Mouse (Mus musculus): ENCODE results near the gene Esrrg. TPM values are rescaled to one million over a fixed set of nuclear protein-coding genes. Genes with fewer than 3 reads are reported as not detected.

Esrrg gene
- total and polyA plus RNA-seq, 3 experiments: 14.0 to 48.5 (median 45.2) TPM

DNA sequence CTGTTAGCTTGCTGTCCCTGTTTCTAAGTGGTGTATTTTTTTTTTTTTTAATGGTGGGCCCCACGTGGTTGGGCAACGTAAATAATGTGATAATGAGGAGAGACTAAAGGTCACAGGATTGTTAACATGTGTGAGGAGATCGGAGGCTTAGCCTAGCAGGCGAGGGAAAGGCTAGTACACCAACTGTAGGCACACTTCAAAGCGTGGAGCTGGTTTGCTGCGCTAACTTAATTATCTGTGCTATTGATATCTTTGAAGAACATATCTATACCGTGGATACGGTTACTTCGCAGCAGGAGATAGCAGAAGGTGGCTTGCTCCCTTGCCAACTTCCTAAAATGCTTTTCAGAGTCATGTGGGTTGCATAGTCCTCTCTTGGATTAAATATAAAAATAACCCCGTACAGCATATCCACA is 66.2 kb downstream of the Esrrg start:
- Histone ChIP-seq H3K27ac (no peak overlapping the region; the same call in 1 of the 2 replicates), H3K27me3 (ENCODE audit: control insufficient read depth, insufficient read depth, low read length) (no peaks in the 10 kb centered on the region), H3K4me1 (ENCODE audit: control insufficient read depth, insufficient read depth, low read length) (no peaks in the 10 kb centered on the region; the same call in 1 of the 2 replicates), H3K36me3 (ENCODE audit: control insufficient read depth, insufficient read depth, low read length) (no peaks in the 10 kb centered on the region), H3K79me2 (replicated peaks; ENCODE audit: control insufficient read depth, insufficient read depth, low read length) (no peaks in the 10 kb centered on the region), H3K9ac (ENCODE audit: low read depth, low read length) (no peak overlapping the region), H3K4me3 (no peak overlapping the region)
- DNase-seq: no peak
- 44% methylated on average over 10 of the region's 10 CpGs for WGBS
- TF ChIP-seq EP300 (IDR thresholded peaks at IDR 0.05; ENCODE audit: insufficient read depth, low read depth, low read length): no peak
- no peak for TF ChIP-seq CTCF (IDR thresholded peaks at IDR 0.05)
- TF ChIP-seq POLR2A (IDR thresholded peaks at IDR 0.05; ENCODE audit: insufficient read depth, low read depth, low read length): no peak
- intact Hi-C loops (cut with DNase I): no loop called here

- no peaks in the 10 kb centered on the region for H3K79me2 ChIP-seq (replicated peaks; ENCODE audit: control insufficient read depth, insufficient read depth, low read length)
- no peak overlapping the region for H3K9ac ChIP-seq (ENCODE audit: low read depth, low read length)
- H3K36me3 ChIP-seq (ENCODE audit: control insufficient read depth, insufficient read depth, low read length): no peaks in the 10 kb centered on the region
- 79% methylated on average over 10 of the region's 10 CpGs for WGBS
- H3K27me3 ChIP-seq (ENCODE audit: control insufficient read depth, insufficient read depth, low read length): no peaks in the 10 kb centered on the region
- no peak for DNase-seq
- H3K27ac ChIP-seq: no peak overlapping the region
- no peak overlapping the region for H3K4me3 ChIP-seq
- intact Hi-C loops (cut with DNase I): no loop called here
- H3K4me1 ChIP-seq (ENCODE audit: control insufficient read depth, insufficient read depth, low read length): no peaks in the 10 kb centered on the region; the same call in 1 of the 2 replicates
- TF ChIP-seq EP300 (IDR thresholded peaks at IDR 0.05; ENCODE audit: insufficient read depth, low read depth, low read length): no peak
- no peak for TF ChIP-seq CTCF (IDR thresholded peaks at IDR 0.05)
- TF ChIP-seq POLR2A (IDR thresholded peaks at IDR 0.05; ENCODE audit: insufficient read depth, low read depth, low read length): no peak
These were observed 68.0 kb downstream of the Esrrg start for GRCm38 (mm10) chr1:187676626-187677025.

GRCm38 (mm10) chr1:187679246-187679645 is 70.7 kb downstream of the Esrrg start:
- TF ChIP-seq EP300 (IDR thresholded peaks at IDR 0.05; ENCODE audit: insufficient read depth, low read depth, low read length) (no peak), POLR2A (IDR thresholded peaks at IDR 0.05; ENCODE audit: insufficient read depth, low read depth, low read length) (no peak), CTCF (IDR thresholded peaks at IDR 0.05) (no peak)
- Histone ChIP-seq H3K36me3 (ENCODE audit: control insufficient read depth, insufficient read depth, low read length) (no peaks in the 10 kb centered on the region), H3K27me3 (ENCODE audit: control insufficient read depth, insufficient read depth, low read length) (no peaks in the 10 kb centered on the region), H3K79me2 (replicated peaks; ENCODE audit: control insufficient read depth, insufficient read depth, low read length) (no peaks in the 10 kb centered on the region; the same call in 1 of the 2 replicates), H3K4me3 (no peak overlapping the region), H3K27ac (no peak overlapping the region), H3K4me1 (ENCODE audit: control insufficient read depth, insufficient read depth, low read length) (no peaks in the 10 kb centered on the region; the same call in 1 of the 2 replicates), H3K9ac (ENCODE audit: low read depth, low read length) (no peak overlapping the region)
- WGBS: 63% methylated on average over 1 of the region's 1 CpGs
- intact Hi-C loops (cut with DNase I): no loop called here
- DNase-seq: no peak

DNA sequence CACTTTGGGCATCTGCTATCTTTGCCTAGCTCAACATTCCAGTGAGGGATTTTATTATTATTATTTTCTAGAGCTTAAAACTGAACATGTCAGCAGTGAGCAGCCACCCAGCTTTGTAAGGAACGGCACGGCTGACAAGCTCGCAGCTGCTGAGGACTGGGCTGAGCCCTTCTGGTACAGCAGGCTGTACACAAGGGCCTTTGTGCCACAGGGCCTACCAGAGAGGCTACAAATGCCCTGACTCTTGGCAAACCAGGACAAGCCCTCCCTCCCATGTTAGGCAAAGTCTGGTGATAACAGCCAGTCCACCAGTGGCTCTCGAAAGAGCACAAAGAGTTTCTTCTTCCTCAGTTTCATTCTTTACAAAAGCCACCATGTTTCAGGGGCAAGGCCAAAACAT is 75.9 kb downstream of the Esrrg start:
- TF ChIP-seq POLR2A (IDR thresholded peaks at IDR 0.05; ENCODE audit: insufficient read depth, low read depth, low read length) (no peak), EP300 (IDR thresholded peaks at IDR 0.05; ENCODE audit: insufficient read depth, low read depth, low read length) (no peak), CTCF (IDR thresholded peaks at IDR 0.05) (no peak)
- WGBS: 80% methylated on average over 4 of the region's 4 CpGs
- Histone ChIP-seq H3K36me3 (ENCODE audit: control insufficient read depth, insufficient read depth, low read length) (no peaks in the 10 kb centered on the region), H3K4me1 (ENCODE audit: control insufficient read depth, insufficient read depth, low read length) (no peaks in the 10 kb centered on the region), H3K79me2 (replicated peaks; ENCODE audit: control insufficient read depth, insufficient read depth, low read length) (peaks cover 2% of the 10 kb centered on the region), H3K4me3 (no peak overlapping the region), H3K27ac (no peak overlapping the region), H3K27me3 (ENCODE audit: control insufficient read depth, insufficient read depth, low read length) (no peaks in the 10 kb centered on the region), H3K9ac (ENCODE audit: low read depth, low read length) (no peak overlapping the region)
- intact Hi-C loops (cut with DNase I): no loop called here
- DNase-seq: no peak

DNA sequence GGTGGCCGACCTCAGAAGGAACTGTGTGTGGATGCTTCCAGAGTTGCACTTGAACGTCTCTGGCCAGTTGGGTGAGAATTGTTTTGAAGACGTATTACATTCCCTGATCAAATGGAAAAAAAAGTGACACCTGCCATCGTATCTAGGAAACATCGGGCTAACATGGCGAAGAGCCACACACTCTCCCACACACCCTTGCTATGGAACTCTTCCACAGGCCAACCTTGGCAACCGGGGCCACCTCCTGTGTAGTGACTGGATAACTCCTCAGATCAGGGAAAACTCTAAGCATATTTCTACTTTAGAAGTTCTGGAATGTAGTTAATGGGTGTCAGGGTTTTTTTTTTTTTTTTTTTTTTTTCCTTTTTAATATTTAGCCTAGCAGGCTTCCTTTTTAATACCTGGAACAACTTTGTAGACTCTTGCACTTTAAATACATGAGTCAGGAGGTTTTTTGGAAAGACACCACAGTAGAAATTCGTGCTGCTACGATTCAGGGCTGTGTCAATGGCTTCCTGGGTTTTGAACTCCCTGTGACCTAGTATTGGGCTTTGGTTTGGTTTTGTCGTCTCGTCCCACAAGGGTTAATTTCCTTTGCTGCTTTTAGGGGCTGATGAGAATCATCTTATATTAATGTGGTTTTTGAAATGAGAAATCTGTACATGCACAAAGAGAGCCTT is 83.4 kb downstream of the Esrrg start:
- intact Hi-C loops (cut with DNase I): loop anchor here (10.0 kb wide), 1 partner anchor 77 kb away; no protein-coding TSS in a partner anchor
- Histone ChIP-seq H3K4me1 (ENCODE audit: control insufficient read depth, insufficient read depth, low read length) (no peaks in the 10 kb centered on the region; the same call in 1 of the 2 replicates), H3K27ac (no peak overlapping the region), H3K36me3 (ENCODE audit: control insufficient read depth, insufficient read depth, low read length) (no peaks in the 10 kb centered on the region), H3K27me3 (ENCODE audit: control insufficient read depth, insufficient read depth, low read length) (no peaks in the 10 kb centered on the region), H3K4me3 (no peak overlapping the region), H3K79me2 (replicated peaks; ENCODE audit: control insufficient read depth, insufficient read depth, low read length) (peaks cover 2% of the 10 kb centered on the region; the same call in 1 of the 2 replicates), H3K9ac (ENCODE audit: low read depth, low read length) (no peak overlapping the region)
- DNase-seq: no peak
- 67% methylated on average over 11 of the region's 11 CpGs for WGBS
- no peak for TF ChIP-seq CTCF (IDR thresholded peaks at IDR 0.05)
- TF ChIP-seq POLR2A (IDR thresholded peaks at IDR 0.05; ENCODE audit: insufficient read depth, low read depth, low read length): no peak
- no peak for TF ChIP-seq EP300 (IDR thresholded peaks at IDR 0.05; ENCODE audit: insufficient read depth, low read depth, low read length)

DNA sequence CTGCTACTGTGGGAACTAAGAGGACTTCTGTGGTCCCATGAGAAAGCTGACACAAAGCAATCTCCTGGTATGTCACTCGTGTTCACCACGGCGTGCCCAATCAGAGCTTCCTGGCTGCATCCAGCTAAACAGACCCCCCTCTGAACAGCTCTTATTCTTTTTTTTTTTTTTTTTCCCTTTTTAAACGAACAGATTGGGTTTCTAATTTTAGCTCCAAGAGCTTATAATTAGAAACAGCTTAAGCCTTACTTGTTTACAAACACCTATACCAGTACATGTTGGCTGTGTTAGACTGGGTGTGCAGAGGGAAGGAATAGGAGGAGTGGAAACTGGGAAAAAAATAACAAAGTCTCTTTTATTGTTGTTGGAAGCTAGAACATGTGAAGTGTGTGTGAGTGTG is 86.3 kb downstream of the Esrrg start:
- no peaks in the 10 kb centered on the region for H3K27me3 ChIP-seq (ENCODE audit: control insufficient read depth, insufficient read depth, low read length)
- H3K27ac ChIP-seq: no peak overlapping the region
- DNase-seq: no peak
- WGBS: 26% methylated on average over 4 of the region's 4 CpGs
- no peak for TF ChIP-seq EP300 (IDR thresholded peaks at IDR 0.05; ENCODE audit: insufficient read depth, low read depth, low read length)
- no peak for TF ChIP-seq CTCF (IDR thresholded peaks at IDR 0.05)
- TF ChIP-seq POLR2A (IDR thresholded peaks at IDR 0.05; ENCODE audit: insufficient read depth, low read depth, low read length): no peak
- no peak overlapping the region for H3K9ac ChIP-seq (ENCODE audit: low read depth, low read length)
- no peaks in the 10 kb centered on the region for H3K79me2 ChIP-seq (replicated peaks; ENCODE audit: control insufficient read depth, insufficient read depth, low read length)
- no peaks in the 10 kb centered on the region; the same call in 1 of the 2 replicates for H3K4me1 ChIP-seq (ENCODE audit: control insufficient read depth, insufficient read depth, low read length)
- no peak overlapping the region for H3K4me3 ChIP-seq
- intact Hi-C loops (cut with DNase I): loop anchor here (10.0 kb wide), 1 partner anchor 80 kb away; no protein-coding TSS in a partner anchor
- H3K36me3 ChIP-seq (ENCODE audit: control insufficient read depth, insufficient read depth, low read length): no peaks in the 10 kb centered on the region
